ENCODE assay signal across 9 mouse cellular contexts in the genomic region with DNA sequence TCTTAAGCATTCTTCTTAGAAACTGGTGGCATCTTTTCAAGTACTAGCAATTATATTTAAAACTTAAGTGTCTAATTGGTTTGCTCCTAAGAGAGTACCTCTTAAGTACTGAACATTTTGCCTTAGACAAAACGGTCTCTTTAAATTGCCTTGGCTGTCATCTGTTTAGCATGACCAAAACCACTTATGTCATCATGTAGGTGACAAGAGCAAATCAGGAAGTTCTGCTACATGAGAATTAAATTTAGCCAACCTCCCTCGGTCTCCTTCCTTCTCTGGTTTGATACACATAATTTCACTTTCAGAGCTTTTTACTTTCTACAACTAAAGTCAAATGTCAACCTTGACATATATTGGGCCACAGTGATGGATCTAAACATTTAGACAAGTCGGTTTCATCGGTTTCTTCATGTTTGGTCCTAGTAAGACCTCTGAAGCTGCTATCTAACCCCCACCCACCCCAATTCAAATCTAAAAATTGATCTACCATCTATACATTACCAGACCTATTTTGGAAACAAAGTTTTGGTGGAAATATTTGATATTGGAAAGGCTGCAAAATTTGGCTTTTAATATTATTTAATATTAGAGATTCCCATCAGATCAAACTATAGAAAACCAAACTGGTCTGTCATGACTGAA. TPM values are rescaled to one million over a fixed set of nuclear protein-coding genes. Genes with fewer than 3 reads are reported as not detected.
DNase-seq lines count a peak whose midpoint lies in the region; ATAC-seq and TF ChIP-seq lines count a peak whose summit lies in the region.
"Had no signal": no experiment of that assay in that cellular context is flagged by ENCODE, and none has a peak within 500 bp of the region (broad histone marks: within the 10 kb centered on the region; RNA-seq: fewer than 3 reads in every experiment).

No protein-coding gene starts in this region.

- no peak for TF ChIP-seq CTCF in midbrain, postnatal 0 days (IDR thresholded peaks at IDR 0.05)

- no peak overlapping the region for H3K27ac ChIP-seq in kidney, embryonic 14.5 days (ENCODE audit: low read depth, low read length)
- H3K27ac ChIP-seq in brown adipose tissue, adult 24 weeks (replicated peaks; ENCODE audit: low read depth, low read length), result no peak overlapping the region
- H3K27ac ChIP-seq in midbrain, postnatal 0 days (ENCODE audit: low read depth, low read length), result no peak overlapping the region

- H3K4me2 ChIP-seq in kidney, embryonic 14.5 days (replicated peaks; ENCODE audit: low read depth, low read length), result peak overlapping the region; percentile 83
- H3K4me2 ChIP-seq in midbrain, postnatal 0 days (ENCODE audit: low read depth, low read length, poor library complexity, severe bottlenecking), result peak overlapping the region; percentile 84

- H3K27me3 ChIP-seq in kidney, embryonic 14.5 days (ENCODE audit: control insufficient read depth, insufficient read depth, low read length), result no peaks in the 10 kb centered on the region; the same call in 1 of the 2 replicates
- no peaks in the 10 kb centered on the region for H3K27me3 ChIP-seq in midbrain, postnatal 0 days (ENCODE audit: insufficient read depth, low read length)

- WGBS in kidney, embryonic 14.5 days, result 85% methylated on average over 4 of the region's 4 CpGs
- WGBS in midbrain, postnatal 0 days, result 78% methylated on average over 4 of the region's 4 CpGs

- no peak for DNase-seq in kidney, postnatal 36 days
- DNase-seq in induced T-regulatory cell, adult 2 months (ENCODE audit: low read depth), result peak; percentile 75
- no peak for DNase-seq in midbrain, postnatal 0 days (ENCODE audit: low spot score)
- DNase-seq in right cerebral cortex, postnatal 4 days, result no peak
- no peak for DNase-seq in gastrocnemius, postnatal 10 days
- DNase-seq: kidney, adult 2 months had no signal

- peak overlapping the region; percentile 96; the same call in 1 of the 2 replicates for H3K4me3 ChIP-seq in kidney, embryonic 14.5 days (ENCODE audit: low read length)
- H3K4me3 ChIP-seq in brown adipose tissue, adult 24 weeks (ENCODE audit: insufficient read depth, low read depth, low read length), result peak overlapping the region; percentile 24; the same call in 1 of the 2 replicates
- H3K4me3 ChIP-seq in midbrain, postnatal 0 days (ENCODE audit: low read depth, low read length), result peak overlapping the region; percentile 96

- no peak overlapping the region for H3K9ac ChIP-seq in kidney, embryonic 14.5 days (ENCODE audit: low read depth, low read length)
- no peak overlapping the region for H3K9ac ChIP-seq in midbrain, postnatal 0 days (replicated peaks; ENCODE audit: low read length, poor library complexity, severe bottlenecking)

- no peaks in the 10 kb centered on the region for H3K36me3 ChIP-seq in kidney, embryonic 14.5 days (ENCODE audit: control insufficient read depth, insufficient read depth, low read length)
- no peaks in the 10 kb centered on the region for H3K36me3 ChIP-seq in midbrain, postnatal 0 days (ENCODE audit: insufficient read depth, low read length)

- no peaks in the 10 kb centered on the region for H3K9me3 ChIP-seq in kidney, embryonic 14.5 days (ENCODE audit: control insufficient read depth, low read length)
- H3K9me3 ChIP-seq in midbrain, postnatal 0 days (ENCODE audit: low read length), result no peaks in the 10 kb centered on the region

- no peak for ATAC-seq in kidney, embryonic 14.5 days (ENCODE audit: low FRiP score, low TSS enrichment)
- ATAC-seq in midbrain, postnatal 0 days (ENCODE audit: low FRiP score), result no peak
- ATAC-seq in erythroid progenitor cell, adult 5-6 weeks (replicated peaks; ENCODE audit: low FRiP score, poor library complexity, severe bottlenecking), result no peak

- H3K4me1 ChIP-seq in kidney, embryonic 14.5 days (ENCODE audit: control insufficient read depth, insufficient read depth, low read length), result peaks cover 36% of the 10 kb centered on the region
- peaks cover 15% of the 10 kb centered on the region for H3K4me1 ChIP-seq in brown adipose tissue, adult 24 weeks (ENCODE audit: control insufficient read depth, insufficient read depth, insufficient read length, low read length)
- H3K4me1 ChIP-seq in midbrain, postnatal 0 days (ENCODE audit: insufficient read depth, low read length), result peaks cover 25% of the 10 kb centered on the region

RNA-seq across cellular contexts. Expression of gene Ier5, which starts 2.7 kb away (rescaled TPM):
- polyA plus RNA-seq in kidney, embryonic 14.5 days (2014; fragmentation: Nextera tagmentation; extraction: Ambion mirVana), result 13.1 and 14.8 TPM in 2 replicates
- 3.2 and 5.6 TPM in 2 replicates for polyA plus RNA-seq in brown adipose tissue, adult 24 weeks (2012; ENCODE audit: insufficient read depth, insufficient read length, missing spikeins)
- 30.1 and 44.2 TPM in 2 replicates for total RNA-seq in midbrain, postnatal 0 days (2014; rRNA removed)
- polyA plus RNA-seq in midbrain, postnatal 0 days (2015; fragmentation: Nextera tagmentation; extraction: Ambion mirVana), result 3.9 and 4.0 TPM in 2 replicates
- 13.7 and 15.9 TPM in 2 replicates for total RNA-seq in erythroid progenitor cell, adult 5-6 weeks (2015; ENCODE audit: low replicate concordance)
- 11.3 and 13.9 TPM in 2 replicates for total RNA-seq in erythroid progenitor cell, adult 5-6 weeks (2017; ENCODE audit: low replicate concordance)
- total RNA-seq in gastrocnemius, postnatal 10 days (2021), result 1 to 10 TPM; 5.8 to 9.1 TPM

RNA-seq across cellular contexts. Expression of gene Mr1, which starts 49.9 kb away (rescaled TPM):
- polyA plus RNA-seq in kidney, embryonic 14.5 days (2014; fragmentation: Nextera tagmentation; extraction: Ambion mirVana), result 4.6 and 4.8 TPM in 2 replicates
- polyA plus RNA-seq in brown adipose tissue, adult 24 weeks (2012; ENCODE audit: insufficient read depth, insufficient read length, missing spikeins), result 11.6 and 19.3 TPM in 2 replicates
- 2.9 and 5.1 TPM in 2 replicates for total RNA-seq in midbrain, postnatal 0 days (2014; rRNA removed)
- 1.8 and 2.6 TPM in 2 replicates for polyA plus RNA-seq in midbrain, postnatal 0 days (2015; fragmentation: Nextera tagmentation; extraction: Ambion mirVana)
- total RNA-seq in erythroid progenitor cell, adult 5-6 weeks (2015; ENCODE audit: low replicate concordance), result 2.1 TPM in 1 of 2 replicates, not detected in the other
- total RNA-seq in erythroid progenitor cell, adult 5-6 weeks (2017; ENCODE audit: low replicate concordance), result 1.1 and 2.4 TPM in 2 replicates
- total RNA-seq in gastrocnemius, postnatal 10 days (2021), result 1 to 10 TPM; 6.3 to 9.0 TPM

Comparison
In these comparisons a context has a peak if more than half of its experiments do, and no peak if none do; other contexts are left out.
1. H3K4me3 ChIP-seq: peak in every context shown above with its lines; median percentile 96 in kidney, embryonic 14.5 days; 96 in midbrain, postnatal 0 days; 24 in brown adipose tissue, adult 24 weeks.